Mouse (Mus musculus): ENCODE measurements around the gene Tagln2. TPM values are rescaled to one million over a fixed set of nuclear protein-coding genes. Genes with fewer than 3 reads are reported as not detected.

The Tagln2 gene
- 10 to 100 TPM; 60.4 to 61.2 TPM for total RNA-seq (2021)
- long read RNA-seq, experiment 1, transcript Tagln2-202 (5 exons, 1,586 nt): major isoform, 23 of 26 reads
- long read RNA-seq, experiment 1, partial matches to known transcripts: 2 of 26 reads
- long read RNA-seq, experiment 1, other reads (novel, unspliced or antisense): 1 of 26 reads
- long read RNA-seq, experiment 2, transcript Tagln2-202 (5 exons, 1,586 nt): major isoform, 30 of 34 reads
- long read RNA-seq, experiment 2, partial matches to known transcripts: 3 of 34 reads
- long read RNA-seq, experiment 2, other reads (novel, unspliced or antisense): 1 of 34 reads

- peak; percentile 86 for DNase-seq
- intact Hi-C loops (cut with DNase I; ENCODE audit: low total_unique reads): no loop called here
Observed at GRCm38 (mm10) chr1:172499765-172500441, at the start of gene Tagln2. Gene Tagln2, plus strand, starts transcription at chr1:172500047.

- intact Hi-C loops (cut with DNase I; ENCODE audit: low total_unique reads): no loop called here
- DNase-seq: no peak
Observed at GRCm38 (mm10) chr1:172450226-172450625, 49.6 kb upstream of the Tagln2 start.

GRCm38 (mm10) chr1:172450848-172451470 is 48.9 kb upstream of the Tagln2 start:
- no peak for DNase-seq
- intact Hi-C loops (cut with DNase I; ENCODE audit: low total_unique reads): no loop called here

GRCm38 (mm10) chr1:172452911-172453310 is 46.9 kb upstream of the Tagln2 start:
- no peak for DNase-seq
- intact Hi-C loops (cut with DNase I; ENCODE audit: low total_unique reads): no loop called here

- no peak for DNase-seq
- intact Hi-C loops (cut with DNase I; ENCODE audit: low total_unique reads): no loop called here
Observed at GRCm38 (mm10) chr1:172453810-172454209, 46.0 kb upstream of the Tagln2 start.

GRCm38 (mm10) chr1:172455416-172455815 is 44.4 kb upstream of the Tagln2 start:
- DNase-seq: no peak
- intact Hi-C loops (cut with DNase I; ENCODE audit: low total_unique reads): no loop called here

- DNase-seq: peak; percentile 36
- intact Hi-C loops (cut with DNase I; ENCODE audit: low total_unique reads): no loop called here
Observed at GRCm38 (mm10) chr1:172456001-172456677, 43.7 kb upstream of the Tagln2 start.

GRCm38 (mm10) chr1:172457196-172457595 is 42.7 kb upstream of the Tagln2 start:
- no peak for DNase-seq
- intact Hi-C loops (cut with DNase I; ENCODE audit: low total_unique reads): no loop called here

GRCm38 (mm10) chr1:172458041-172458440 is 41.8 kb upstream of the Tagln2 start:
- DNase-seq: no peak
- intact Hi-C loops (cut with DNase I; ENCODE audit: low total_unique reads): no loop called here

- intact Hi-C loops (cut with DNase I; ENCODE audit: low total_unique reads): no loop called here
- no peak for DNase-seq
Observed at GRCm38 (mm10) chr1:172461602-172462001, 38.2 kb upstream of the Tagln2 start.

- DNase-seq: no peak
- intact Hi-C loops (cut with DNase I; ENCODE audit: low total_unique reads): no loop called here
Observed at GRCm38 (mm10) chr1:172462534-172462933, 37.3 kb upstream of the Tagln2 start.

GRCm38 (mm10) chr1:172463387-172464333 is 36.2 kb upstream of the Tagln2 start:
- intact Hi-C loops (cut with DNase I; ENCODE audit: low total_unique reads): no loop called here
- DNase-seq: no peak

- DNase-seq: no peak
- intact Hi-C loops (cut with DNase I; ENCODE audit: low total_unique reads): no loop called here
Observed at GRCm38 (mm10) chr1:172468301-172468877, 31.5 kb upstream of the Tagln2 start.

GRCm38 (mm10) chr1:172469373-172469772 is 30.5 kb upstream of the Tagln2 start:
- intact Hi-C loops (cut with DNase I; ENCODE audit: low total_unique reads): no loop called here

GRCm38 (mm10) chr1:172469810-172470448 is 29.9 kb upstream of the Tagln2 start:
- intact Hi-C loops (cut with DNase I; ENCODE audit: low total_unique reads): no loop called here
- no peak for DNase-seq

More at GRCm38 (mm10) chr1:172469373-172469772, 30.5 kb upstream of the Tagln2 start:
- no peak for DNase-seq

- no peak for DNase-seq
- intact Hi-C loops (cut with DNase I; ENCODE audit: low total_unique reads): no loop called here
Observed at GRCm38 (mm10) chr1:172472909-172473308, 26.9 kb upstream of the Tagln2 start.

GRCm38 (mm10) chr1:172474196-172474595 is 25.7 kb upstream of the Tagln2 start:
- intact Hi-C loops (cut with DNase I; ENCODE audit: low total_unique reads): no loop called here
- DNase-seq: no peak

GRCm38 (mm10) chr1:172475054-172475741 is 24.6 kb upstream of the Tagln2 start, which contains the start of gene Slamf9:
Gene Slamf9, plus strand, starts transcription at chr1:172475358.
- DNase-seq: no peak
- intact Hi-C loops (cut with DNase I; ENCODE audit: low total_unique reads): no loop called here
